Mouse (Mus musculus) small intestine, adult 2 months (tissue): Measurements from ENCODE around the gene Dnaaf3.
"Not testable (repeated sequence)": the region's sequence is repeated elsewhere in the genome, so short reads cannot be mapped to it uniquely, and the experiment has no call there.

Experiments
- CTCF ChIP-seq: fragments of 200-500 bp; IDR thresholded peaks from 2 replicates; pipeline ENCODE4 v1.5.1; 2012; ENCODE audit warnings: low read depth, mild to moderate bottlenecking, control low read depth, inconsistent platforms, low read length, moderate library complexity, mixed read lengths; ENCODE audit not compliant: insufficient replicate concordance, insufficient read length; ENCODE audit errors: extremely low read depth
- POLR2A ChIP-seq: fragments of 200-500 bp; IDR thresholded peaks from 2 replicates; pipeline ENCODE4 v1.6.1; 2012; ENCODE audit warnings: low read depth, mild to moderate bottlenecking, control low read depth, inconsistent platforms, low read length, moderate library complexity

DNA sequence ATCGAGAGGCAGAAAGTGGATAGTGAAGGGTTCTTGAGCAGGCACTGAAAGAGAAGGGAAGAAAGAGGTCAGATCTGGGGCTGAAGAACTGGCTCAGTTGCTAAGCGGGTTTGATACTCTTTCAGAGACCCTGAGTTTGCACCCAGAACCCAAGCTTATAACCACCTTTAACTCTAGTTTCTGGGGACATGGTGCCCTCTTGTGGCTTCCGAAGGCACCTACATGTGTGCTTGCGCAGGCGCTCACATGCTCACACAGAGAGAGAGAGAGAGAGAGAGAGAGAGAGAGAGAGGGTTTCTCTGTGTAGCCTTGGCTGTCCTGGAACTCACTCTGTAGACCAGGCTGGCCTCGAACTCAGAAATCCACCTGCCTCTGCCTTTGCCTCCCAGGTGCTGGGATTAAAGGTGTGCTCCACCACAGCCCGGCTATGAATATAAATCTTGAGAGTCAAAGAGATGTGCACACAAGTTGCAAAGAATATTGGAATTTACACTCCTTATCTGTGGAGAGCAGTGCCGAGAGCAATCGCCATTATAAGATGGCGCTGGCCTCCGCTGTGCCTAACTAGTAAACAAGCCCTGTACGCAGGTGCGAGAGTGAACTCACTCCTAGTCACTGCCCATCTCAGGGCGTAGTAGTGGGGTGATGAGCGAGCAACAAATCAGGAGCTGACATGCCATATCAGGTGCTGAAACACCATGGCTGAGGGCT is 7.9 kb downstream of the Dnaaf3 start, which contains the start of gene Tnni3:
- TF ChIP-seq POLR2A, result not testable (repeated sequence)
- TF ChIP-seq CTCF, result peak; percentile 56; the same call in 1 of the 2 replicates
